Mouse (Mus musculus): ENCODE data around the gene Bmp2k.

- TF ChIP-seq CTCF (IDR thresholded peaks at IDR 0.05; ENCODE audit: borderline replicate concordance, extremely low read depth, insufficient read depth, insufficient read length) (no peak), POLR2A (IDR thresholded peaks at IDR 0.05; ENCODE audit: borderline replicate concordance, extremely low read depth, insufficient read depth, insufficient read length, poor library complexity, severe bottlenecking) (no peak)
These were observed 22.8 kb upstream of the Bmp2k start for GRCm38 (mm10) chr5:96974661-96975060.

All from brain, embryonic 14.5 days (tissue).